Mouse (Mus musculus) heart, embryonic 15.5 days (tissue): Measurements from ENCODE around the gene Ntrk2. TPM values are rescaled to one million over a fixed set of nuclear protein-coding genes. Genes with fewer than 3 reads are reported as not detected.

Source experiments
- ATAC-seq: fragments of 200-750 bp; cut with Nextera tagmentation; replicated peaks from 2 replicates; pipeline ENCODE4 v1.8.0; 2017; ENCODE audit warnings: low read depth, moderate TSS enrichment; ENCODE audit not compliant: insufficient number of reproducible peaks, insufficient read depth, low FRiP score
- H3K27ac ChIP-seq: fragments of 300-500 bp; sonication (generic); 2 replicates; pipeline ENCODE4 v1.5.1; 2015; ENCODE audit warnings: mild to moderate bottlenecking, inconsistent platforms
- H3K27me3 ChIP-seq: fragments of 300-500 bp; sonication (generic); 2 replicates; pipeline ENCODE4 v1.6.1; 2015; ENCODE audit warnings: inconsistent platforms
- H3K36me3 ChIP-seq: fragments of 300-500 bp; sonication (generic); 2 replicates; pipeline ENCODE4 v1.6.1; 2015; ENCODE audit warnings: mild to moderate bottlenecking, inconsistent platforms
- H3K4me1 ChIP-seq: fragments of 300-500 bp; sonication (generic); replicated peaks from 2 replicates; pipeline ENCODE4 v1.6.1; 2015; ENCODE audit warnings: inconsistent platforms
- H3K4me2 ChIP-seq: fragments of 300-500 bp; sonication (generic); 2 replicates; pipeline ENCODE4 v1.6.1; 2015; ENCODE audit warnings: inconsistent platforms, mild to moderate bottlenecking, moderate library complexity
- H3K4me3 ChIP-seq: fragments of 300-500 bp; sonication (generic); 2 replicates; pipeline ENCODE4 v1.5.1; 2015; ENCODE audit warnings: mild to moderate bottlenecking, inconsistent platforms
- H3K9ac ChIP-seq: fragments of 300-500 bp; sonication (generic); 2 replicates; pipeline ENCODE4 v1.6.1; 2015; ENCODE audit warnings: mild to moderate bottlenecking, inconsistent platforms
- H3K9me3 ChIP-seq: fragments of 300-500 bp; sonication (generic); replicated peaks from 2 replicates; pipeline ENCODE4 v1.6.1; 2016; ENCODE audit warnings: inconsistent platforms
- WGBS: fragments of 180-500 bp; shearing (Covaris S2); methylation state at CpG from one replicate; pipeline ENCODE4 v1.1.7; 2015; ENCODE audit warnings: mixed read lengths; 5-methylcytosine and 5-hydroxymethylcytosine counted together
- polyA plus RNA-seq: library from polyadenylated mRNA; unstranded; fragments of >200 nt; fragmentation: Nextera tagmentation; extraction: Ambion mirVana; gene quantifications from 2 replicates; pipeline ENCODE4 v1.2.1, GENCODE M21; 2015

Gene Ntrk2
- polyA plus RNA-seq, 1 experiment from 2014 or later: 4.8 TPM

DNA sequence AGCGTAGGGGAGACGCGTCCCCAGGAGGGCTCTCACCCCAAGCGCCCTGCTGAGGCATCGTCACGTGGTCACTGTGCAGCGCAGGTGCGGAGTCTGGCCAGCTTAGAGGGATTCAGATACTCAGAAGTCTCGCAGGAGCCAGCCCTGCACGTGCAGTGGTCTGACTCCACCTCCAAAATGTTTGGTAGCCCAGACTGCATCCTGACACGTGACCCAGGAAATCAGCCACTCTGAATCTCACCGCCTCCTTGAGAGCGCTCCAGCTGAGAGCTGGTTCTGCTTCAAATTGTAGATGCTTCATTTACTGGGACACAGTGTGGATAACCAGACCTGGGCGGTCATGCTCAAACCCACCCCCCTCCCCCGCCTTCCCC lies 205.1 kb downstream of the Ntrk2 start:
- H3K36me3 ChIP-seq: no peaks in the 10 kb centered on the region
- H3K4me3 ChIP-seq: peak overlapping the region; percentile 28
- H3K9ac ChIP-seq: no peak overlapping the region
- H3K9me3 ChIP-seq: no peaks in the 10 kb centered on the region
- peak overlapping the region; percentile 63 for H3K4me2 ChIP-seq
- ATAC-seq: peak; percentile 85
- H3K27me3 ChIP-seq: peaks cover 3% of the 10 kb centered on the region; the same call in 1 of the 2 replicates
- H3K4me1 ChIP-seq: peaks cover 8% of the 10 kb centered on the region
- no peak overlapping the region for H3K27ac ChIP-seq
- 4% methylated on average over 15 of the region's 15 CpGs for WGBS

DNA sequence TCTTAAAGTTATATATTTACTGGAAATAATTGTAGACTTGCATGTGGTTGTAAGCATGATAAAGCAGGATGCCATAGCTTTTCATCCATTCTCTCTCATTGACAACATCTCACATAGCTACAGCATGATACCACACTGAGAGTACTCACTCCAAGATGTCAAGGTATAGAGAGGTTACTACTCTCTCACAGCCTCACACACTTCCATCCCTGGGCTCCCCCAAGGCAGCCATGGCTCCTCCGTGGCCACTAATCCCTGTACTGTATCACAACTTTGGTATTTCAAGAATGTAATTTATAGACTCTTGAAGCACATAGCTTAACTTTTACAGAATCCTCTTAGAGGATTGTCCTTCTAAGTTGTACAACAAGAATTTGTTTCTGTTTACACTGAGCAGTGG lies 209.0 kb downstream of the Ntrk2 start:
- no peak overlapping the region for H3K4me3 ChIP-seq
- no peaks in the 10 kb centered on the region for H3K9me3 ChIP-seq
- H3K9ac ChIP-seq: no peak overlapping the region
- 25% methylated on average over 1 of the region's 1 CpGs for WGBS
- ATAC-seq: no peak
- H3K36me3 ChIP-seq: no peaks in the 10 kb centered on the region
- peaks cover 8% of the 10 kb centered on the region for H3K4me1 ChIP-seq
- H3K27me3 ChIP-seq: peaks cover 3% of the 10 kb centered on the region; the same call in 1 of the 2 replicates
- H3K27ac ChIP-seq: no peak overlapping the region
- H3K4me2 ChIP-seq: no peak overlapping the region

DNA sequence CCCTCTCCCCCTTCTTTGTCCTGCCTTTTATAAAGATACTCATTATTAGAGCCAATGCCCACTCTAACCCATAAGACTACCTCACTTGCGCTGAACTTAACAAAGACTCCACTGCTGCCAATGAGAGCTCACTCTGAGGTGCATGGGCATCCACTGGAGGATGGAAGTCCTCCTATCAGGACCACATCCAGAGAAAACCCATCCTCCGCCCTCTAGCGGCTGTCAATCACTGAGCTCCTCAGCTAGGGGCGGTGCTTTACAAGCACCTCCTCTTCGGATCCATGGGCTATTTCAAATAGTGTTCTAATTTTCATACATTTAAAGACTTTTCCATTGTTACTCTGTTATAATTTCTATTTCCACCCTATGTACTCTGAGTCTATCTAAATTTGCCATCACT lies 210.8 kb downstream of the Ntrk2 start:
- 52% methylated on average over 5 of the region's 5 CpGs for WGBS
- ATAC-seq: no peak
- peaks cover 3% of the 10 kb centered on the region; the same call in 1 of the 2 replicates for H3K27me3 ChIP-seq
- no peak overlapping the region for H3K4me3 ChIP-seq
- no peaks in the 10 kb centered on the region for H3K9me3 ChIP-seq
- H3K4me2 ChIP-seq: no peak overlapping the region
- no peaks in the 10 kb centered on the region for H3K4me1 ChIP-seq
- H3K36me3 ChIP-seq: no peaks in the 10 kb centered on the region
- no peak overlapping the region for H3K9ac ChIP-seq
- H3K27ac ChIP-seq: no peak overlapping the region

DNA sequence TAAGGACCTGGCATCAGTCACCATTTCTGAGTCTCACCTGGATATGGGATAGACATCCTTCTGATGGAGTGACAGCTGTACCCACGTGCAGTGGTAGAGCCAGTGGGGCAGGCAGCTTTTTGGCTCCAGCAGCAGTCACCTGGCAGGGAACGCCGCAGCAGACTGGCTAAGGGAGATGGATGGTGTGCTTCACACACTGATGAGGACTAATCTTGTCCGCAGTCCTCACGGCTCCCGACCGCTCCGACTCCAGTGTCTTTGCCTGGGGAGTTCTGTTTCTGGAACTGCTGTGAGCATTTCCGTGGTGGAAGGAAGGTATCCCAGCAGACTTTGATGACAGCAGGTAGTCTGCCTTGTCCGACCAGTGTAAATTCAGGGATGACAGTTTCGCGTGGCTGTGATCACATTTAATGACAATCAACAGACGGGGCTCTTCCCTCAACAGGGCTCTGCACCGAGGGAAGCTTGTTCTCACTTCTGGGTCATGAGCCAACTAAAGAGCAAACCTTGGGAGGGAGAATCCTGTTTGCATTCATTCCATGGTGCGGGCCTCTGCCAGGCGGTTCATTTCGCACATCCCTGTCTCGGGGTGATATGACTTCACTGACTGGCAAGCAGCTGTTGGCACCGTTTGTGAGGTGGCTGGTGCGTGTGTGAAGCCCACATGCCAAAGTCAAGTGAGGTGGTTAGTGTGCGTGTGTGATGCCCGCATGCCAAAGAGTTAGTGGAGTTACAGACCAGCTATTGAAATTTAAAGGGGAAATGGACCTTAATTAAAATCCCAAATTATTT lies 216.1 kb downstream of the Ntrk2 start:
- Histone ChIP-seq H3K4me2 (no peak overlapping the region), H3K27me3 (no peaks in the 10 kb centered on the region), H3K9me3 (no peaks in the 10 kb centered on the region), H3K4me3 (no peak overlapping the region), H3K27ac (no peak overlapping the region), H3K36me3 (no peaks in the 10 kb centered on the region), H3K4me1 (no peaks in the 10 kb centered on the region), H3K9ac (no peak overlapping the region)
- WGBS: 73% methylated on average over 22 of the region's 22 CpGs
- no peak for ATAC-seq

DNA sequence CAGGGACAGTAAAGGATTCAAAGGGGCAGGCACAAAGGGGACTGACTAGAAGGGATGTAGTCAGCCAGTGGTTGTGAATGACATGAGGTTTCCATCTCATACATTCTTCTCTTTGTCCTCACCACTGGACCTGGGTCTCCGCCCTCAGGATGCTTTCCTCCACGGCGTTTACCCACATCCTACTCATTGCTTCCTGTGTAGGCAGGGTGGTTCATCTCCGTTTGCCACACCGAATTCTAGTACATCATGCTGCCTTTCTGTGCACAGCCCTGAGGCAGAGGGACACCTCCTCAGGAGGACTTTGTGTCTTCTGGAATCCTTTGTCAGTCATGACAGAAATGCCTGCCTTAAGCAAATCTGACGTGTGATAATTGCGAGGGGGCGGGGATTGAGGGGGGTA lies 219.3 kb downstream of the Ntrk2 start:
- no peak overlapping the region for H3K27ac ChIP-seq
- no peaks in the 10 kb centered on the region for H3K9me3 ChIP-seq
- WGBS: 74% methylated on average over 8 of the region's 8 CpGs
- no peak overlapping the region for H3K4me3 ChIP-seq
- H3K9ac ChIP-seq: no peak overlapping the region
- H3K27me3 ChIP-seq: no peaks in the 10 kb centered on the region
- no peak overlapping the region for H3K4me2 ChIP-seq
- no peaks in the 10 kb centered on the region for H3K36me3 ChIP-seq
- no peak for ATAC-seq
- H3K4me1 ChIP-seq: no peaks in the 10 kb centered on the region

DNA sequence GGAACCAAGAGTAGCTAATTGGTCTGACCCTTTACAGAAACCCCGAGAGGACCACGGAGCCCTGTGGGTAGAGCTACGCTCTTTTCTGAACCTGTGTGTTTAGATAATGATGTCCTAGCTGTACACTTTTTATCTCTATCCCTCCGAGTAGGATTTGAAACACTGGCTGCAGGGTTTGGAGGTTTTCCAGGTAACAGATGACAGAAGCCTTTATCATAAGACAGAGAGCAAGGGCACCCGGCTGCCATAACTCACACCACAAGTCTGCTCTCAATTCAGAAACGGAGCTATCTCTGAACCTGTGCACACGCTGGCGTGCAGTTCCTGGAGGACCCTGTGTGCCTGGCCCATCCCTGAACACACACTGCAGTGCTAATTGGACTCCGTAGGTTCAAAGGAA lies 221.1 kb downstream of the Ntrk2 start:
- 43% methylated on average over 9 of the region's 9 CpGs for WGBS
- no peak overlapping the region for H3K4me3 ChIP-seq
- ATAC-seq: no peak
- H3K4me1 ChIP-seq: no peaks in the 10 kb centered on the region
- H3K9me3 ChIP-seq: no peaks in the 10 kb centered on the region
- no peak overlapping the region for H3K27ac ChIP-seq
- H3K4me2 ChIP-seq: no peak overlapping the region
- no peak overlapping the region for H3K9ac ChIP-seq
- no peaks in the 10 kb centered on the region for H3K27me3 ChIP-seq
- no peaks in the 10 kb centered on the region for H3K36me3 ChIP-seq

DNA sequence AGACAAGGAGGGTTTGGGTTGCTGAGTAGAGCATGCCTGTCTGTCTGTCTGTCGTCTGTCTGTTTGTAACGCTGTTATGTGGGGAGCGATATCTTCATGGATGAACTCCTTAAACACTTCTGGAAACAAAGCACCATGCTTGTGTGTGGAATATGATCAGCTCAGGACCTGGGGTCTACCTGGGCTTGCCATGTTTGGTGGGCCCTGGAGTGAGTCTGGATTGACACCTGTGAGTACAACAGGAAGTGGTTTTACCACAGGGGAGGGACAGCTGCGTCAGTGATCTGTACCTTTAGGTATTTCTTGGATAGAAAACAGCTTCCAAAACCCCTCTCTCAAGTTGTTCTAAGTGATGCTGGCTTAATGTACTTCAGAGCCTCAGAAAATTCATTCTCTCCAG lies 222.2 kb downstream of the Ntrk2 start:
- no peaks in the 10 kb centered on the region for H3K27me3 ChIP-seq
- H3K4me2 ChIP-seq: no peak overlapping the region
- H3K27ac ChIP-seq: no peak overlapping the region
- 86% methylated on average over 4 of the region's 4 CpGs for WGBS
- no peaks in the 10 kb centered on the region for H3K4me1 ChIP-seq
- no peaks in the 10 kb centered on the region for H3K36me3 ChIP-seq
- H3K9me3 ChIP-seq: no peaks in the 10 kb centered on the region
- no peak overlapping the region for H3K9ac ChIP-seq
- no peak overlapping the region for H3K4me3 ChIP-seq
- ATAC-seq: no peak

DNA sequence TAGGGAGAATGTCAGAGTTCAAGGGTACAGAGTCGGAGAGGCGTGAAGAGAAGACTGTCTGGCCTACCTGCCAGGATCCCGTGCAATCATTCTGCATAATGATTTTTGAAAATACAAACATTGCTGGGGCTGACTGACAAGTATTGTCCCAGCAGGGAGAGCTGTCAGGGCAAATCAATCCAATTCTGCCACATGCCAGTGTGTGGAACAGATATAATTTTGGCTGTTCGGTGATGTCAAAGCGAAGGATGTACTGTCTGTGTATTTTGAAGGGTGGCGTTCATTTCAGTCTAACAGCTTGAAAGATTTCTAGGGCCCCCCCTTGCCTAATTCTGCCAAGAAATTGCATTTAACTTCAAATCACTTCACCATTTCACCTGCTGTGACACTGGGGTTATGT lies 224.2 kb downstream of the Ntrk2 start:
- no peaks in the 10 kb centered on the region for H3K4me1 ChIP-seq
- 82% methylated on average over 6 of the region's 6 CpGs for WGBS
- H3K9me3 ChIP-seq: no peaks in the 10 kb centered on the region
- H3K4me2 ChIP-seq: no peak overlapping the region
- H3K4me3 ChIP-seq: no peak overlapping the region
- ATAC-seq: no peak
- no peaks in the 10 kb centered on the region for H3K27me3 ChIP-seq
- H3K36me3 ChIP-seq: no peaks in the 10 kb centered on the region
- H3K9ac ChIP-seq: no peak overlapping the region
- no peak overlapping the region for H3K27ac ChIP-seq

DNA sequence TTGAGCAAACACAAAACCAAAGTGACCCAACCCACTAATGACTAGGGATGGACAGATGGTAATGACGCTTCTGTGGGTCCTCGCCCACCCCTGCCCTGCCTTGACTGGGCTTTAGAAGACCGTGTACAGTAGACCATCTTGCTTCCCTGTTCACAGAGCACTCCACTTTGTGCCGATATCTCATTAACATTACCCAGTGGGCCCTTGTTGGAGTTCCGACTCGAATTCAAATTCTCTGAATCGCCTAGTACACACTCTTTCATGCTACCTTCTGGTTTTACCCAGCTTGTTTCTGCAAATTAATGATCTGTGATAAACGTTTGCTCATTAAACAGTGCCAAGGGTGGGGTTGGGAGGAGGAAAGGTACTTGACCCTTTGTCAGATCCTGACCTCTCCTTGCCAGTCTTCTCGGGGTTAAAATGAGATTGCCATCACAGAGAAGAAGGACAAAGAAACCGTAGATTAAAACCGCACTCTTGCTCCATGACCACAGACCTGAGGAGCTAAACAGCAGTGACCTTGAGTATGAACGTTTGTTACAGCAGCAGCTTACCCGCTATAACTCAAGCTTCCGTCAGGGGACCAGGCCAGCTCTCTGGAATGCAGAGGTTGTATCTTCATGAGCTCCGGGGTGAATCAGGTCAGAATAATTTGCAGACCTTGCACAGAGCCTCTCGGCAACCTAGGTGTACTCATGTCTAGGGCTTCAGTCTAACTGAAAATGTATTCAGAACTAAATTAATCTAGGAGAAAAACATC lies 234.0 kb downstream of the Ntrk2 start:
- Histone ChIP-seq H3K27me3 (no peaks in the 10 kb centered on the region), H3K9me3 (no peaks in the 10 kb centered on the region), H3K4me3 (no peak overlapping the region), H3K36me3 (no peaks in the 10 kb centered on the region), H3K4me2 (no peak overlapping the region), H3K9ac (no peak overlapping the region), H3K4me1 (no peaks in the 10 kb centered on the region), H3K27ac (no peak overlapping the region)
- 73% methylated on average over 16 of the region's 16 CpGs for WGBS
- ATAC-seq: no peak

DNA sequence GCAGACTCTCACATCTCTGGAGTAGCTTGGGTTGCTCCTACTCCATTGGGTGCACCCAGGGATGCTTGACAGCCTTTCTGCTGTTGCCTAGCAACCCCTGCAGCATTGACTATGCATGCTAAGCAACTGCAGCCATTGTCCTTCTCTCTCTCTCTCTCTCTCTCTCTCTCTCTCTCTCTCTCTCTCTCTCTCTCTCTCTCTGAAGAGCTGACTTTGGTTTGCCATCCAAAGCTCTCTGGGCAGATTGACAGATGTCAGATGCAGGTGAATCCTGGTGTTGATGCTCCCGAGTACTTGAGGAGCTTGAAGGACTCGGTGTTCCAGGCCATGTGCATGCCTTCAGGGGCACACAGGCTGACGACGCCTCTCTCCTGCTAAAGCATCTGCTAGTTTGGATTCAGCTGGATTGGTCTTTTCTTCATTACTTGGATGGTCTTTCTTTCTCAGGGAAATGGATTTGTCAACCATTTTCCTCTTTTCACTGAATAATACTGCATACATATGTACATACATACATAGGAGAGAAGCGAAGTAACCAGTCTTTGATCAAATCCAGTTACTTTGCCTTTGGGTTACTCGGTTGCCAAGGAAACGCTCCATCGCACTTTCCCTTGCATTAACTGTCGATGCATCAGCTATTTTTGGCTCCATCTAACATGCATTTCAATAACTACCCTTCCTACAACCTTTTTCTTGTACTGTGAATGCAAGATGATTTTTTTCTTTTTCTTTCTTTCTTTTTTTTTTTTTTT lies 234.8 kb downstream of the Ntrk2 start:
- Histone ChIP-seq H3K27me3 (no peaks in the 10 kb centered on the region), H3K4me3 (no peak overlapping the region), H3K4me1 (no peaks in the 10 kb centered on the region), H3K9me3 (no peaks in the 10 kb centered on the region), H3K9ac (no peak overlapping the region), H3K36me3 (no peaks in the 10 kb centered on the region), H3K27ac (no peak overlapping the region), H3K4me2 (no peak overlapping the region)
- ATAC-seq: no peak
- 66% methylated on average over 9 of the region's 9 CpGs for WGBS

DNA sequence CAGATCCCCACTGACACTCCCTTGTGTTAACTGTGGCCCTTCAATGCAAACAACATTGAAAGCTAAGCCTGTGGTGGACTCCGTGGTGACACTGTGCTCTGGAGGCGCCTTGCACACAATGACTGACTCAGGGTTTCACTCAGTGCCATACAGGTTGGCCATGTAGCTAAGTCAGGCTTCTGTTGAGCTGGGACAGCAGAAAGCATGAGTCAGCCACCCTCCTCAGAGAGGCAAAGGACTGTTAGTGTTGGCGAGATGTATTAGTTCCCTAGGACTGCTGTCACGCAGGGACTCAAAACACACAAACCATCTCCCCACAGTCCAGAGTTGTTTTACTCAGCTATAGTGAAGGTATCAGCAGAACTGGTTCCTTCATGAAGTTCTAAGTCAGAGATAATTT lies 245.8 kb downstream of the Ntrk2 start:
- 0 out of 2 replicates have a peak, but pooled peaks cover 3% of the 10 kb centered on the region for H3K27me3 ChIP-seq
- H3K9ac ChIP-seq: no peak overlapping the region
- H3K4me1 ChIP-seq: no peaks in the 10 kb centered on the region
- H3K4me2 ChIP-seq: no peak overlapping the region
- no peak overlapping the region for H3K27ac ChIP-seq
- no peak for ATAC-seq
- no peak overlapping the region for H3K4me3 ChIP-seq
- 70% methylated on average over 4 of the region's 4 CpGs for WGBS
- H3K36me3 ChIP-seq: no peaks in the 10 kb centered on the region
- H3K9me3 ChIP-seq: no peaks in the 10 kb centered on the region
